18 mouse cellular contexts compared by ENCODE assay signal in the genomic region with DNA sequence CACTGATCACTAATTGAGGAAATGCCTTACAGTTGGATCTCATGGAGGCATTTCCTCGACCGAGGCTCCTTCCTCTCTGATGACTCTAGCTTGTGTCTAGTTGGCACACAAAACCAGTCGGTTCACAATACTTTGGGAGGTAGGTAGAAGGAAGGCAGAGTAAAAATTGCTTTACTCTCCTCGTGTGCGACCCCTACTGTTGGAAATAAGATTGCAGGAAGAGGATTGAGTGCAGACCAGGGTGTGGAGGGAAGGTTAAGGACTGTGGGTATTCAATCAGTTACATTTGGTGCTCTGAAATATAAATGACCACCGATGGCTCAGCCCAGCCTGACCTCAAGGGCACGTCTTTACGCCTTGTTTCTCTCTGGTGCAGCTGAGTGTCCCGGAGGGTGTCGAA. TPM values are rescaled to one million over a fixed set of nuclear protein-coding genes. Genes with fewer than 3 reads are reported as not detected.
DNase-seq lines count a peak whose midpoint lies in the region; ATAC-seq and TF ChIP-seq lines count a peak whose summit lies in the region.
"Had no signal": no experiment of that assay in that cellular context is flagged by ENCODE, and none has a peak within 500 bp of the region (broad histone marks: within the 10 kb centered on the region; RNA-seq: fewer than 3 reads in every experiment).

No protein-coding gene starts in this region.

- no peak for ATAC-seq in lung, embryonic 14.5 days (ENCODE audit: insufficient read depth)
- no peak for ATAC-seq in forebrain, embryonic 14.5 days
- ATAC-seq: forebrain, embryonic 15.5 days had no signal

- no peak for TF ChIP-seq POLR2A in heart, adult 2 months (IDR thresholded peaks at IDR 0.05; ENCODE audit: insufficient read depth, low read depth, low read length)
- TF ChIP-seq POLR2A in cerebellum, adult 2 months (IDR thresholded peaks at IDR 0.05; ENCODE audit: borderline replicate concordance, insufficient read depth, low read length) = no peak

- no peak overlapping the region for H3K4me2 ChIP-seq in lung, embryonic 14.5 days
- no peak overlapping the region for H3K4me2 ChIP-seq in forebrain, embryonic 14.5 days (ENCODE audit: low read length)
- H3K4me2 ChIP-seq: forebrain, embryonic 15.5 days; heart, embryonic 12.5 days; limb, embryonic 15.5 days had no signal

- H3K4me1 ChIP-seq in heart, adult 2 months (ENCODE audit: control insufficient read depth, insufficient read depth, low read length) = no peaks in the 10 kb centered on the region
- no peaks in the 10 kb centered on the region for H3K4me1 ChIP-seq in lung, embryonic 14.5 days (ENCODE audit: insufficient read depth)
- no peaks in the 10 kb centered on the region; the same call in 1 of the 2 replicates for H3K4me1 ChIP-seq in cerebellum, adult 2 months (ENCODE audit: control insufficient read depth, insufficient read depth, low read length)
- H3K4me1 ChIP-seq in forebrain, embryonic 14.5 days (ENCODE audit: control insufficient read depth, insufficient read depth, low read length) = no peaks in the 10 kb centered on the region
- H3K4me1 ChIP-seq: forebrain, embryonic 15.5 days; heart, embryonic 12.5 days had no signal

- WGBS in heart, adult 2 months = 59% methylated on average over 10 of the region's 10 CpGs
- 59% methylated on average over 10 of the region's 10 CpGs for WGBS in lung, embryonic 14.5 days
- WGBS in cerebellum, adult 2 months = 66% methylated on average over 10 of the region's 10 CpGs
- WGBS in forebrain, embryonic 14.5 days = 65% methylated on average over 10 of the region's 10 CpGs

- no peak overlapping the region for H3K9ac ChIP-seq in heart, adult 2 months (ENCODE audit: low read depth, low read length)
- H3K9ac ChIP-seq in lung, embryonic 14.5 days = no peak overlapping the region
- H3K9ac ChIP-seq in forebrain, embryonic 14.5 days (ENCODE audit: low read length) = no peak overlapping the region
- H3K9ac ChIP-seq: forebrain, embryonic 15.5 days; heart, embryonic 12.5 days; limb, embryonic 15.5 days had no signal

- no peak overlapping the region for H3K4me3 ChIP-seq in heart, adult 2 months
- no peak overlapping the region for H3K4me3 ChIP-seq in lung, embryonic 14.5 days (ENCODE audit: low read depth, low read length)
- H3K4me3 ChIP-seq in cerebellum, adult 2 months (replicated peaks; ENCODE audit: insufficient read depth, low read depth, low read length) = no peak overlapping the region
- H3K4me3 ChIP-seq in forebrain, embryonic 14.5 days (ENCODE audit: low read depth, low read length) = no peak overlapping the region
- H3K4me3 ChIP-seq: forebrain, embryonic 15.5 days; heart, embryonic 12.5 days; limb, embryonic 15.5 days had no signal

- no peak for DNase-seq in heart, adult 2 months
- no peak for DNase-seq in heart, adult 11 months
- DNase-seq in lung, embryonic 14.5 days = peak; percentile 51
- no peak for DNase-seq in lung, postnatal 4 days
- DNase-seq in NIH3T3 (ENCODE audit: low read depth) = peak; percentile 21
- peak; percentile 6 for DNase-seq in lung, postnatal 25 days (ENCODE audit: low spot score)
- DNase-seq in cerebellum, adult 2 months = no peak
- DNase-seq in forebrain, embryonic 14.5 days (ENCODE audit: low spot score) = no peak
- DNase-seq: adrenal gland, postnatal 14 days; cerebellum, postnatal 36 days; gastrocnemius, postnatal 14 days; kidney, adult 2 months had no signal

- no peaks in the 10 kb centered on the region for H3K79me2 ChIP-seq in heart, adult 2 months (replicated peaks; ENCODE audit: control insufficient read depth, insufficient read depth, low read length)

- no peaks in the 10 kb centered on the region for H3K27me3 ChIP-seq in heart, adult 2 months (ENCODE audit: control insufficient read depth, insufficient read depth, low read length)
- no peaks in the 10 kb centered on the region for H3K27me3 ChIP-seq in lung, embryonic 14.5 days (ENCODE audit: insufficient read depth, low read length)
- H3K27me3 ChIP-seq in cerebellum, adult 2 months (ENCODE audit: control insufficient read depth, insufficient read depth, low read length) = no peaks in the 10 kb centered on the region; the same call in 1 of the 2 replicates
- no peaks in the 10 kb centered on the region for H3K27me3 ChIP-seq in forebrain, embryonic 14.5 days (replicated peaks; ENCODE audit: control insufficient read depth, insufficient read depth, low read length)
- H3K27me3 ChIP-seq: forebrain, embryonic 15.5 days; heart, embryonic 12.5 days; limb, embryonic 15.5 days had no signal

- intact Hi-C loops in heart, adult 2 months (cut with DNase I) = no loop called here

- H3K36me3 ChIP-seq in heart, adult 2 months (ENCODE audit: control insufficient read depth, insufficient read depth, low read length) = no peaks in the 10 kb centered on the region
- H3K36me3 ChIP-seq in lung, embryonic 14.5 days (ENCODE audit: insufficient read depth) = no peaks in the 10 kb centered on the region
- H3K36me3 ChIP-seq in forebrain, embryonic 14.5 days (ENCODE audit: control insufficient read depth, insufficient read depth, low read length) = no peaks in the 10 kb centered on the region
- H3K36me3 ChIP-seq: forebrain, embryonic 15.5 days; heart, embryonic 12.5 days; limb, embryonic 15.5 days had no signal

- TF ChIP-seq EP300 in heart, adult 2 months (IDR thresholded peaks at IDR 0.05; ENCODE audit: insufficient read depth, low read depth, low read length) = no peak

- peak; percentile 40 for TF ChIP-seq CTCF in heart, adult 2 months (IDR thresholded peaks at IDR 0.05)
- peak; percentile 58 for TF ChIP-seq CTCF in lung, embryonic 14.5 days (IDR thresholded peaks at IDR 0.05; ENCODE audit: low read depth)
- no peak for TF ChIP-seq CTCF in cerebellum, adult 2 months (IDR thresholded peaks at IDR 0.05; ENCODE audit: borderline replicate concordance, insufficient read depth, low read depth, low read length)

- no peak overlapping the region for H3K27ac ChIP-seq in heart, adult 2 months
- H3K27ac ChIP-seq in lung, embryonic 14.5 days (ENCODE audit: low read depth) = no peak overlapping the region
- no peak overlapping the region for H3K27ac ChIP-seq in cerebellum, adult 2 months (ENCODE audit: insufficient read depth, low read length)
- H3K27ac ChIP-seq in forebrain, embryonic 14.5 days (ENCODE audit: low read depth, low read length) = no peak overlapping the region
- H3K27ac ChIP-seq: forebrain, embryonic 15.5 days; limb, embryonic 15.5 days had no signal

- H3K9me3 ChIP-seq in lung, embryonic 14.5 days (ENCODE audit: low read depth, low read length) = no peaks in the 10 kb centered on the region
- H3K9me3 ChIP-seq in forebrain, embryonic 14.5 days (replicated peaks; ENCODE audit: control insufficient read depth, low read length) = no peaks in the 10 kb centered on the region
- H3K9me3 ChIP-seq: forebrain, embryonic 15.5 days; heart, embryonic 12.5 days; limb, embryonic 15.5 days had no signal

RNA-seq across cellular contexts. Expression of gene Wif1, which starts 49.8 kb away (rescaled TPM):
- total RNA-seq in heart, adult 2 months (2021) = 1 to 10 TPM; 2.0 to 2.4 TPM
- polyA plus RNA-seq in heart, adult 2 months (2012; rRNA removed) = 8.6 and 12.8 TPM in 2 replicates
- polyA plus RNA-seq in lung, embryonic 14.5 days (2014; fragmentation: Nextera tagmentation; extraction: Ambion mirVana) = 7.5 and 8.9 TPM in 2 replicates
- 1.1 and 2.3 TPM in 2 replicates for polyA plus RNA-seq in cerebellum, adult 2 months (2012; rRNA removed)
- polyA plus RNA-seq in forebrain, embryonic 14.5 days (2014; fragmentation: Nextera tagmentation; extraction: Ambion mirVana) = 5.0 and 5.8 TPM in 2 replicates
- total RNA-seq: monocyte, adult 5-6 weeks; neutrophil, adult 5-6 weeks had no signal
- polyA plus RNA-seq: spleen, adult 2 months had no signal

Comparison
In these comparisons a context has a peak if more than half of its experiments do, and no peak if none do; other contexts are left out.
1. DNase-seq: peak in lung, embryonic 14.5 days (single experiment), NIH3T3 (single experiment) and lung, postnatal 25 days (single experiment); none in heart, adult 2 months (0 of 2), heart, adult 11 months (single experiment), lung, postnatal 4 days (0 of 2), cerebellum, adult 2 months (0 of 2) and forebrain, embryonic 14.5 days (single experiment).